Mouse (Mus musculus) left cerebral cortex, adult 6 months (tissue): ENCODE data around the gene Epha5. TPM values are rescaled to one million over a fixed set of nuclear protein-coding genes. Genes with fewer than 3 reads are reported as not detected.

Experiments used
- long read RNA-seq, 2 experiments: library from polyadenylated mRNA; unstranded; transcript quantifications; one replicate each; pipeline ENCODE4 v2.0.0; 2019 to 2020
- polyA plus RNA-seq: library from polyadenylated mRNA; unstranded; fragments of <200 nt; fragmentation: Nextera tagmentation; gene quantifications from 2 replicates; pipeline ENCODE4 v1.2.3, GENCODE M21; 2021

Gene Epha5
- polyA plus RNA-seq, result 22.4 and 22.9 TPM in 2 replicates
- long read RNA-seq, experiment 1, full-length matches to known transcripts, result 35 of 121 reads
- long read RNA-seq, experiment 1, partial matches to known transcripts, result 52 of 121 reads
- long read RNA-seq, experiment 1, other reads (novel, unspliced or antisense), result 34 of 121 reads
- long read RNA-seq, experiment 2, full-length matches to known transcripts, result 6 of 83 reads
- long read RNA-seq, experiment 2, partial matches to known transcripts, result 19 of 83 reads
- long read RNA-seq, experiment 2, other reads (novel, unspliced or antisense), result 58 of 83 reads

DNA sequence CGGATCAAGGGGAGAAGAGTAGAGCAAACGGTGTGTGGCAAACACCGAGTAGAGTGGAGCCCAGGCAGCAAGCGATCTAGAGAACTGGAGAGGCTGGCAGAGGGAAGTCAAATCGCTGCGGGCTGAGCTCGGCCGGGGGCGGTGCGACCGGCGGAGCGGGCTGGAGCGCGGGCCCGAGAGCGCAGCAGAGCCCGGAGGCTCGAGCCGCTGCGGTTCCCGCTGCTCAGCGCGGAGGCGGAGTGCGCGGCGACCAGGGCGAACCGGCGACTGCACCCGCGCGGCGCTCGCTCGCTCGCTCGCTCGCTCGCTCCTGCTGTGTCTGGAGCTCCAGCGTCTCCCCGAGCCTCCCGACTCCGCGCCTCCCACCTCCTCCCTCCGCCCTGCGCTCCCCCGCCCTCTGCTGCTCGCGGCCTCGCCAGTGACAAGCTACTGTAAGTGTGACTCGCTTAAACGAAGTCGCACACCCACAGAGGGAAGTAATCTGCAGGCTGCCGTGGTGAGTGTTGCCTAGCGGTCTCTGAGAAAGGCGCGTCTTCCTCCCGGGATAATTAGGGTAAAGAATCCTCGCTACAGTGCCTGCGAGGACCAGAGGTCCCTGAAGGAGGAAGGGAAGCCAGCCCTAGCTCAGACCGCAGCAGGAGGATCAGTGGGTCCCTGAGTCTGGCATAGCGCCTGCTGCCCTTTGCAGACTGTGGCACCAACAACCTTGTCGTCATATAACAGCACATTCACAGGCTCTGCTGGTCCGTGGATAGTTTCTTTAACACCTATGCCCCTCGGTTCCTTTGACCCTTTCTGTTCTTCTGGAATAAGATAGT is at the start of gene Epha5:
Epha5 (minus strand) TSS at position 321 of the 818 bp plus-strand sequence.

